Mouse (Mus musculus) bone marrow, adult 2 months (tissue): ENCODE data around the gene Ulk4. TPM values are rescaled to one million over a fixed set of nuclear protein-coding genes. Genes with fewer than 3 reads are reported as not detected.
A peak's percentile ranks its signal among the peaks of the same experiment; 100 is the strongest.
"Not testable (repeated sequence)": the region's sequence is repeated elsewhere in the genome, so short reads cannot be mapped to it uniquely, and the experiment has no call there.

ENCODE experiments used
- H3K27ac ChIP-seq: fragments of 200-500 bp; 2 replicates; pipeline ENCODE4 v1.5.1; 2012; ENCODE audit warnings: low read depth, mild to moderate bottlenecking, control low read depth, inconsistent platforms, low read length; ENCODE audit not compliant: control insufficient read depth, poor library complexity, insufficient read depth
- H3K4me1 ChIP-seq: fragments of 200-500 bp; 2 replicates; pipeline ENCODE4 v1.6.1; 2011; ENCODE audit warnings: low read length; ENCODE audit not compliant: control insufficient read depth, insufficient read depth
- H3K4me3 ChIP-seq: fragments of 200-500 bp; replicated peaks from 2 replicates; pipeline ENCODE3; 2011; ENCODE audit warnings: mild to moderate bottlenecking, low read depth, low read length, control low read depth; ENCODE audit not compliant: control insufficient read depth
- CTCF ChIP-seq: fragments of 200-500 bp; IDR thresholded peaks from 2 replicates; pipeline ENCODE4 v1.5.1; 2011; ENCODE audit warnings: low read length, control low read depth; ENCODE audit not compliant: control insufficient read depth, insufficient read depth
- POLR2A ChIP-seq: fragments of 200-500 bp; IDR thresholded peaks from 2 replicates; pipeline ENCODE4 v1.6.1; 2011; ENCODE audit warnings: low read depth, mild to moderate bottlenecking, control low read depth, low read length, borderline replicate concordance; ENCODE audit not compliant: control insufficient read depth
- WGBS: fragments of 180-500 bp; shearing (Covaris S2); methylation state at CpG from one replicate; pipeline ENCODE4 v1.1.7; 2018; 5-methylcytosine and 5-hydroxymethylcytosine counted together
- polyA plus RNA-seq: library from polyadenylated mRNA; stranded (reverse); fragments of >200 nt; gene quantifications from 2 replicates; pipeline ENCODE4 v1.2.4, GENCODE M21; 2011; ENCODE audit warnings: low replicate concordance; ENCODE audit not compliant: missing spikeins, insufficient read depth, insufficient read length

Gene Ulk4
- polyA plus RNA-seq, 1 experiment: not detected

DNA sequence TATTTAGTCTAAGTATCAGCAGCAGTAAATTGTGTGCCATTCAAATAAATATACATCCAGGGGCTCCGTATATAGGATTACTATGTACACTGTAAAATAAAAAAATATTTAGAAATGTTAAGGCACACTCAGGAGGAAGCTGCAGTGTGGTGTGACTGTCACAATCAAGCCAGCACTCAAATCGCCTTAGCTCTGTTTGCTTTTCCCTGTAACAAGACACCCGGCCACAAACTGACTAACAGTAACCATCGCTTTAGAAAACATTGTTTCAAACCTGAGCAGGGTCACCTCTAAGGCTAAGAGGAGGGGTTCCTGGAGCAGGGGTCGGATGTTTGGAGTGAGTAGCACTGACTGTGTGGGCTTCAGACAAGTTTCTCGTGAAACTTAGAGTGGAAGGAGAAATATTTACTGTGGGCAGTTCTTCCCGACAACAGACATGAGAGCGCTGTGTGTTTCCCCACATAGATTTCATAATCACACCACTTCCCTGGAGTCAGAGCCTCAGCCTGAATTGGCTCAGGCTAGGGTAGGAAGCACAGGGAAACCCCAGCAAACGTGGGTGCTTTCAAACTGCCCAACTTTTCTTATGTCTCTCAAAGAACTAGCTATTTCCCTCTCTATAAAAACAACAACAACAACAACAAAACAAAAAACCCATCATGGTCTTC, 349.9 kb downstream of the Ulk4 start:
- no peaks in the 10 kb centered on the region; the same call in 1 of the 2 replicates for H3K4me1 ChIP-seq
- WGBS: 37% methylated on average over 9 of the region's 9 CpGs
- H3K4me3 ChIP-seq: no peak overlapping the region
- H3K27ac ChIP-seq: no peak overlapping the region
- no peak for TF ChIP-seq CTCF
- TF ChIP-seq POLR2A: no peak

DNA sequence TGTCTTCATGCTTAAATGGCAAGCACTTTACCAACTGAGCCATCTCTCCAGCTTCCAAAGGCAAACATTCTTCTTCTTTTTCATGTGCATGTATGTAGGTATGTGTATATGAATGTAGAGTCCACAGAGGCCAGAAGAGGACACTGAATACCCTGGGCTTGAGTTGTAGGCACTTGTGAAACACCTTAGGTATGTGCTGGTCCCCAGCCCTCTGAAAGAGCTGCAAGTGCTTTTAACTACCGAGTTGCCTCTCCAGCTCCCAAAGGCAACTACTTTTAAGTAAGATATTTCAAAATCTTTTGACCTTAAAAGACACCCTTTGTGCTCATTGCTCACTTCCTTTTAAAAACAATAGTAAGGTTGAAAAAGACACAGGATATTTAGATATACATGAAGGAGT, 350.9 kb downstream of the Ulk4 start:
- no peak overlapping the region for H3K4me3 ChIP-seq
- TF ChIP-seq POLR2A (no peak), CTCF (no peak)
- H3K4me1 ChIP-seq: no peaks in the 10 kb centered on the region; the same call in 1 of the 2 replicates
- 44% methylated on average over 1 of the region's 1 CpGs for WGBS
- no peak overlapping the region for H3K27ac ChIP-seq

DNA sequence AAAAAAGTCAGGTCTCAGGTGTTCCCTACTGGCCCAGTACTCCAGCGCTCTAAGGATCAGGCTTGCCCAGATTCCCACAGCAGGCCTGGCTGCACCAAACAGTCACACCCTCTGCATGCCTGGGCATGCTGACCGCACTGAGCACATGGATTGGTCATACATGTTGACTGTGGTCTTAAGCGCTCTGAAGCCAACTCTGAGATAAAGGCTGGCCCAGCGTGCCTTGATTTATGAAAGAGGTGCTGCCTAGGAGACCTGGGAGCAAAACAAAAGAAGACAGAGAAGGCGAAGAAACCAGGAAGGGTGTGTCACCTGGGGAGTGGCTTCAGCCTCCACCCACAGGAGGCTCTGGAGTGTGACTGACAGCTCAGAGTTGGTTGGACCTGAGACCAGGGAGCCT, 357.9 kb downstream of the Ulk4 start:
- Histone ChIP-seq H3K27ac (no peak overlapping the region), H3K4me3 (no peak overlapping the region), H3K4me1 (no peaks in the 10 kb centered on the region; the same call in 1 of the 2 replicates)
- 76% methylated on average over 5 of the region's 5 CpGs for WGBS
- no peak for TF ChIP-seq POLR2A
- TF ChIP-seq CTCF: no peak

DNA sequence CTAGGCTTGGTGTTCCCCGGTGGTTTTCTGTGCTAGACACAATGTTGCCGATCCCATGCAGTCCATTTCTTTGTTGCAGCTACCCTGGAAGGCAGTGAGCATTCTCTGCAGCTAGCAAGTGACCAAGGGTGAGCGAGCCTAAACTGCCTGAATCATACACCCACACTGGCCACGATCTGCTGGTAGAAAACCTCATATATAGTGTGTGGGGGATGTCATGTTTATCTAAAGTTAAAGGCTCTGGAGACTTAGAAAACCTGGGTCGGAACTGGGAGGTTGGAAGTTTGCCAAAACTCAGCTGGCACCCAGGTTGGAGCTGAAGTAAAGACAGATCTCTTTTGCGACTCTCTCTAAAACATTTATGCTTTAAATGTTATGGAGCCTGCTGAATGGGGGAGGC, 358.4 kb downstream of the Ulk4 start:
- no peak overlapping the region for H3K4me3 ChIP-seq
- no peak for TF ChIP-seq CTCF
- TF ChIP-seq POLR2A: no peak
- H3K27ac ChIP-seq: no peak overlapping the region
- no peaks in the 10 kb centered on the region; the same call in 1 of the 2 replicates for H3K4me1 ChIP-seq
- 53% methylated on average over 6 of the region's 6 CpGs for WGBS

DNA sequence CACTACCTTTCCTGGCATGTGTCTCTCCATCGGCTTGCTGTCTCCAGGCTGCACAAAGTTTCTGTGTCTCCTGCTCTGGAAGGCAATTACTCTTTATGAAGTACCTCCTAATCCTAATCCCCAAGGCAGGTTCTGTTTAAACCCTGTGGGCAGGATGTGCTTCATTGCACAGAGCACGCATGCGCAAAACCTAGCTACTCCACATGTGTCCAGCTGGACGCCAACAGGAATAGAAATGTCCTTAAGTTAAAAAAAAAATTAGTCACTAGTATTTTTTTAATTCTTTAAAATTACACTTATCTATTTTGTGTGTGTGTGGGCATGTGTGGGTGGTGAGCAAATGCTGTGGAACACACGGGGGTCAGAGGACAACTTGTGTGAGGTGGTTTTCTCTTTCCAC, 358.8 kb downstream of the Ulk4 start:
- H3K4me1 ChIP-seq: no peaks in the 10 kb centered on the region; the same call in 1 of the 2 replicates
- no peak overlapping the region for H3K27ac ChIP-seq
- TF ChIP-seq CTCF (no peak), POLR2A (no peak)
- H3K4me3 ChIP-seq: no peak overlapping the region
- WGBS: 84% methylated on average over 5 of the region's 5 CpGs

DNA sequence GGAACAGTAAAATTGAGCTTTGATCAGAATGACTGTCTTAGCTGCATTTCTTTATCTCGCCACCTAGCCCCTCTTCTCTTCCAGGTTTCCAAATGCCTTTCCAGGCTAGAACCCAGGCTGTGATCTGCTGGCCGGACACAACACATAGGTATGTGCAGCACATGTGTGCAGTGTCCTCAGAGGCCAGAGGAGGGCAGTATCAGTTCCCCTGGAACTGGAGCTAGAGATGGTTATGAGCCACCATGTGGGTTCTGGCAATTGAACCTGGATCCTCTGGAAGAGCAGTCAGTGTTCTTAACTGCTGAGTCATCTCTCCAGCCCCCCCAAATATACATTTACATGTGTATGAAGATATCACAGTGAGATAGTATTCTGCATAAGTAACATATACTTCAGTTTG, 359.4 kb downstream of the Ulk4 start:
- not testable (repeated sequence) for H3K4me1 ChIP-seq, H3K4me3 ChIP-seq, H3K27ac ChIP-seq
- 0 out of 2 replicates have a peak, but pooled peaks have one; percentile 6 for TF ChIP-seq CTCF
- WGBS: 83% methylated on average over 2 of the region's 2 CpGs

DNA sequence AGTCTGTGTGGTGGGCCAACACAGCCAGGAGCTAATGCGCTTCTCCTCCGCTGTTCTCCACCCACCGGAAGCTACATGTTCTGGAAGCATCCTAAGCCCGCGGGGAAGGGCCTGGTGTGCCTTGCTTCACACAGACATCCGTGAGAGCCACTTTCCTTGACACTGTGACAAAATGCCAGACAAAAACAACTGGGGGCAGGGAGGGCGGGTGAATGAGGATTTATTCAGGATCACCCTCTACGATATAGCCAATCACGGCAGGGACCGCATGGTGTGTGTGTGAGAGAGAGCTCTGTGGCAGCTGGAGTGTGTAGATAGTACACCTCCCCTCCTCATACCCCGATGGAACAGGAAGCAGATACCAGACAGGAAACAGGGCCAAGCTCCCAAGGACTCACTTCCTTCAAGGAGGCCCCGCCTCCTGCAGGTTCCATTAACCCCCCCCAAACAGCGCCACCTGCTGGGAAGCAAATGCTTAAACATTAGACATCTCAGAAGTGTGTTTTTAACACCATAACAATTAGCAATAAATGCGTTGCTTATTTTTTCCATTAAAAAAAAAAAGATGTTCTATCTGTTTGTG, 362.0 kb downstream of the Ulk4 start:
- H3K4me3 ChIP-seq: peak overlapping the region; percentile 29
- TF ChIP-seq CTCF (peak; percentile 57), POLR2A (no peak)
- H3K4me1 ChIP-seq: no peaks in the 10 kb centered on the region; the same call in 1 of the 2 replicates
- 23% methylated on average over 14 of the region's 14 CpGs for WGBS
- no peak overlapping the region for H3K27ac ChIP-seq

DNA sequence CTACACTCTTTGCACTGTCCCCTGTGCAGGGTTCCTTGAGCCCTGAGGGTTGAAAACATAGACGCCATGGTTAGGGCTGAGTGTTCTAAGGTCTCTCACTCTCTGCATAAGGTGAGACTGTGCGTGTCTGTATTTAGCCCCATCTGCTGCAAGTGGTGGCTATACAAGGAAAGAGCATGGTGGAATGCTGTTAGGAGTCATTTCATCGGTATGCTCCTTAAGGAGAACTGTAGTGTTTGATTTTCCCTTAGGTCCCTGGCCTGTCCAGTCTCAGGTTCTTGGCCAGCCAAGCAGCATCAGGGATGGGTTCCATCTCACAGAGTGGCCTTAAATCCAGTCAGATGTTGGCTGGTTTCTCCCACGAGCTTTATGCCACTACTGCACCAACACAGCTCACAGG, 362.6 kb downstream of the Ulk4 start:
- no peak for TF ChIP-seq POLR2A
- no peak for TF ChIP-seq CTCF
- Histone ChIP-seq H3K4me3 (no peak overlapping the region), H3K27ac (no peak overlapping the region), H3K4me1 (no peaks in the 10 kb centered on the region; the same call in 1 of the 2 replicates)
- WGBS: 78% methylated on average over 4 of the region's 4 CpGs
